Mouse (Mus musculus) heart, embryonic 12.5 days (tissue): ENCODE measurements around the gene Psme1. TPM values are rescaled to one million over a fixed set of nuclear protein-coding genes. Genes with fewer than 3 reads are reported as not detected.
A peak's percentile ranks its signal among the peaks of the same experiment; 100 is the strongest.

Experiments
- ATAC-seq: fragments of 200-750 bp; cut with Nextera tagmentation; 2 replicates; pipeline ENCODE4 v1.8.0; 2017; ENCODE audit warnings: moderate TSS enrichment, moderate library complexity; ENCODE audit not compliant: insufficient number of reproducible peaks, low FRiP score
- H3K27ac ChIP-seq: fragments of 300-500 bp; sonication (generic); 2 replicates; pipeline ENCODE4 v1.5.1; 2016; ENCODE audit warnings: mild to moderate bottlenecking, moderate library complexity; ENCODE audit not compliant: poor library complexity, severe bottlenecking
- H3K27me3 ChIP-seq: fragments of 300-500 bp; sonication (generic); replicated peaks from 2 replicates; pipeline ENCODE4 v1.6.1; 2016; ENCODE audit warnings: mild to moderate bottlenecking, moderate library complexity
- H3K36me3 ChIP-seq: fragments of 300-500 bp; sonication (generic); 2 replicates; pipeline ENCODE4 v1.6.1; 2016; ENCODE audit warnings: mild to moderate bottlenecking, moderate library complexity
- H3K4me1 ChIP-seq: fragments of 300-500 bp; sonication (generic); replicated peaks from 2 replicates; pipeline ENCODE4 v1.6.1; 2016; ENCODE audit warnings: mild to moderate bottlenecking
- H3K4me2 ChIP-seq: fragments of 300-500 bp; sonication (generic); 2 replicates; pipeline ENCODE4 v1.6.1; 2016; ENCODE audit warnings: mild to moderate bottlenecking, moderate library complexity
- H3K4me3 ChIP-seq: fragments of 300-500 bp; sonication (generic); 2 replicates; pipeline ENCODE4 v1.5.1; 2016; ENCODE audit warnings: mild to moderate bottlenecking
- H3K9ac ChIP-seq: fragments of 300-500 bp; sonication (generic); 2 replicates; pipeline ENCODE4 v1.6.1; 2016; ENCODE audit warnings: mild to moderate bottlenecking, moderate library complexity
- H3K9me3 ChIP-seq: fragments of 300-500 bp; sonication (generic); replicated peaks from 2 replicates; pipeline ENCODE4 v1.6.1; 2016; ENCODE audit warnings: mild to moderate bottlenecking, moderate library complexity
- WGBS: fragments of 180-500 bp; shearing (Covaris S2); methylation state at CpG from one replicate; pipeline ENCODE4 v1.1.7; 2016; 5-methylcytosine and 5-hydroxymethylcytosine counted together
- polyA plus RNA-seq: library from polyadenylated mRNA; unstranded; fragments of >200 nt; fragmentation: Nextera tagmentation; extraction: Ambion mirVana; gene quantifications from 2 replicates; pipeline ENCODE4 v1.2.1, GENCODE M21; 2016

Gene Psme1
- polyA plus RNA-seq, 1 experiment from 2014 or later: 212 TPM

DNA sequence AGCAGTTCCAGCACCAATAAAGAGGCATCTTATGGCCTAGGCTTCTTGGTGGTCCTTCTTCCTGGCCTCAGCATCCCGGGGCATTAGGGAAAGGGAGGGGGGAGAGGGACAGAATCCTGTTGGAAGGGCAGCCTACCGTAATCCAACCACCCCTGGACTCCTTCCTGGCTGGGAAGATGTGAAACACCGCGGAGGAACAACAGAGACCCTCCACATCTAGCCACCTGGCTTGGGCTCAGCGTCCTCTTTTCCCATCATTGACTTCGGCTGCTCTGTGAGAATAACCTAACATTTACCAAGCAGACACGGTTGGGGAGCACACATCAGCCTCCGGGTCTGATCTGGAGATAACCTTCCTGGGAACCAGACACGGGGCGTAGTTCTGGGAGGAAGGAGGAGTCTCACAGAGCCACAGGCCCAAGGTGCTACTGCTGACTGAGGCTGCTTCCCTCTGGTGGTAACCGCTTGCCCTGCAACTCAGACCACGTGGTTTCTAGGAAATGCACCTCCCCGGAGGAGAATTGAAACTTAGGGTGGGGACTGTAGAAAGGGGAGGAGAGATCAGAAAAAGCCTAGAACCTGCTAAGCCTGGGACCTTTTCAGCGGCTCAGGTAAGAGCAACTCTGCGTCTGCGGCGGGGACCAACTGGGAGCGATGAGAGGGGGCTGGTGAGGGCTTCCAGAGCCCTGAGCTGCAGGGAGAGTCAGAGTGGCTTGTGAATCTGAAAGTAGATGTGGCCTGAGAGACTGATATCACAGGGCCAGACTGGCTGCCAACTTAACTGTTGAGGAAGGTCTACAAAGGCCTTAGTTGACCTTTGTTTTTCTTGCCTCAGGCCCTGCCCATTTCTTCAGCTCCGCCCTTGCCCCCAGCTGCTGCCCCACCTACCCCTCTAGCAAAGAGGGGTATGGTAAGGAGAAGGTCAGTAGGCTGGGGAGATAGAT, 26.0 kb downstream of the Psme1 start:
- peak overlapping the region; percentile 46 for H3K4me3 ChIP-seq
- 15% methylated on average over 19 of the region's 19 CpGs for WGBS
- H3K27ac ChIP-seq: peak overlapping the region; percentile 68
- peak overlapping the region; percentile 69 for H3K4me2 ChIP-seq
- peak; percentile 90 for ATAC-seq
- H3K9me3 ChIP-seq: no peaks in the 10 kb centered on the region
- H3K9ac ChIP-seq: peak overlapping the region; percentile 66
- H3K27me3 ChIP-seq: no peaks in the 10 kb centered on the region
- H3K36me3 ChIP-seq: peaks cover 84% of the 10 kb centered on the region
- peaks cover 4% of the 10 kb centered on the region for H3K4me1 ChIP-seq

DNA sequence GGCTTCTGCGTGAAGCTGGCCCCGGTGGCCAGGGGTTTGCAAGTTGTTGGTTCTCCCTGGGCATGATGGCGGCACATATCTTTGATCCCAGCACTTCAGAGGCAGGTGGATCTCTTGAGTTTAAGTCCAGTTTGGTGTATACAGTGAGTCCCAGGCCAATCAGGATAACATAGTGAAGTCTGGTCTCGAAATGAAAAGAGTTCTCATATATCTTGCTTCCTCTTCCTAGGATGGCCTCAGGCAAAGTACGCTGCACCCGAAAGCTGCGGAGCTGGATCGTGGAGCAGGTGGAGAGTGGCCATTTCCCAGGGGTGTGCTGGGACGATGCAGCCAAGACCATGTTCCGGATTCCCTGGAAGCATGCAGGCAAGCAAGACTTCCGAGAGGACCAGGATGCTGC, 26.9 kb downstream of the Psme1 start:
- Histone ChIP-seq H3K4me2 (peak overlapping the region; percentile 69), H3K4me1 (peaks cover 4% of the 10 kb centered on the region), H3K27me3 (no peaks in the 10 kb centered on the region), H3K9me3 (no peaks in the 10 kb centered on the region), H3K9ac (no peak overlapping the region), H3K27ac (no peak overlapping the region), H3K4me3 (no peak overlapping the region), H3K36me3 (peaks cover 84% of the 10 kb centered on the region)
- 94% methylated on average over 11 of the region's 11 CpGs for WGBS
- no peak for ATAC-seq

GRCm38 (mm10) chr14:55605743-55606459, 28.0 kb downstream of the Psme1 start:
- 73% methylated on average over 16 of the region's 16 CpGs for WGBS
- Histone ChIP-seq H3K4me1 (peaks cover 4% of the 10 kb centered on the region), H3K27me3 (no peaks in the 10 kb centered on the region), H3K9me3 (no peaks in the 10 kb centered on the region), H3K27ac (no peak overlapping the region), H3K4me2 (no peak overlapping the region), H3K36me3 (peaks cover 78% of the 10 kb centered on the region), H3K9ac (no peak overlapping the region), H3K4me3 (no peak overlapping the region)
- ATAC-seq: no peak

- Histone ChIP-seq H3K4me3 (no peak overlapping the region), H3K27ac (no peak overlapping the region), H3K27me3 (no peaks in the 10 kb centered on the region), H3K9me3 (no peaks in the 10 kb centered on the region), H3K9ac (no peak overlapping the region), H3K36me3 (peaks cover 53% of the 10 kb centered on the region), H3K4me2 (no peak overlapping the region), H3K4me1 (peaks cover 11% of the 10 kb centered on the region)
- ATAC-seq: no peak
- WGBS: 89% methylated on average over 6 of the region's 6 CpGs
Measured at GRCm38 (mm10) chr14:55608339-55608738, 30.4 kb downstream of the Psme1 start.

DNA sequence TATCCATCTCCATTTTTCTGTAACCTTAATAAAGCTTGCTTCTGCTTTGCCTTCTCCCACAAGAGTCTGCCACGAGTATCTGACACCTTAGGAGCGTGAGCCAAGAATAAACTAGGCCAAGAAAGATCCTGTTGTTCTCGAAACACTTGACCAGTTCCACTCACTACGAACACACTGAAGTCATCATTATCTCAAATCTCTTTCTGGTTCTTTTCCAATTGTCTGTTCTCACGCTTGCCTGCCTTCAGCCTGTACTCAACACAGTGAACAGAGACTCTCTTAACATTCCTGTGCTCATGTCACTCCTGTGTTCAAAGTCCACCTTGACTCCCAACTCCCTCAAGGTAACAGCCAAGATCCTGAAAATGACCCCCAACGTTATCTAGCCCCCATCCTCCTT, 35.4 kb downstream of the Psme1 start:
- Histone ChIP-seq H3K27me3 (no peaks in the 10 kb centered on the region), H3K9ac (no peak overlapping the region), H3K36me3 (peaks cover 18% of the 10 kb centered on the region), H3K4me2 (no peak overlapping the region), H3K9me3 (no peaks in the 10 kb centered on the region), H3K4me1 (peaks cover 19% of the 10 kb centered on the region), H3K4me3 (no peak overlapping the region), H3K27ac (no peak overlapping the region; the same call in 1 of the 2 replicates)
- ATAC-seq: no peak
- 35% methylated on average over 6 of the region's 6 CpGs for WGBS

- WGBS: 53% methylated on average over 7 of the region's 7 CpGs
- Histone ChIP-seq H3K4me1 (peaks cover 27% of the 10 kb centered on the region), H3K9me3 (no peaks in the 10 kb centered on the region), H3K9ac (no peak overlapping the region), H3K36me3 (peaks cover 5% of the 10 kb centered on the region), H3K27ac (no peak overlapping the region), H3K4me3 (no peak overlapping the region), H3K4me2 (no peak overlapping the region), H3K27me3 (no peaks in the 10 kb centered on the region)
- ATAC-seq: no peak
Measured at GRCm38 (mm10) chr14:55614565-55615178, 36.7 kb downstream of the Psme1 start.

- Histone ChIP-seq H3K9ac (no peak overlapping the region), H3K4me1 (peaks cover 27% of the 10 kb centered on the region), H3K36me3 (no peaks in the 10 kb centered on the region), H3K27me3 (no peaks in the 10 kb centered on the region), H3K27ac (no peak overlapping the region), H3K4me3 (no peak overlapping the region), H3K4me2 (no peak overlapping the region), H3K9me3 (no peaks in the 10 kb centered on the region)
- 50% methylated on average over 2 of the region's 2 CpGs for WGBS
- ATAC-seq: no peak
Measured at GRCm38 (mm10) chr14:55615876-55616275, 38.0 kb downstream of the Psme1 start.

DNA sequence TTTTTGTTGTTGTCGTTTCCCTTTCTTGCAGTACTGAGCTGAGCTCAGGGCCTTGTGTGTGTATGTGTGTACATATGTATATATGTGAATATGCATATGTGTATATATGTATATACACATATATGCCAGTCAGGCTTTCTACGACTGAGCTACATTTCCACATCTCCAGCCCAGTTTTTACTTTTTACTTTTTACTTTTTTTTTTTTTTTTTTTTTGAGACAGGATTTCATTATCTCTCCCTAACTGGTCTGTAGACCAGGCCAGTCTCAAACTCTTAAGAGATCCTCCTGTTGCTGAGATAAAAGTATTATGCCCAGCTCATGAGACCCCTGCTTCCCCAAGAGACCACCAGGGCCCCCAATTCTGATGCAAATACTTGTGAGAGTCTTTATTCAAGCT, 38.9 kb downstream of the Psme1 start:
- WGBS: 83% methylated on average over 2 of the region's 2 CpGs
- ATAC-seq: no peak

DNA sequence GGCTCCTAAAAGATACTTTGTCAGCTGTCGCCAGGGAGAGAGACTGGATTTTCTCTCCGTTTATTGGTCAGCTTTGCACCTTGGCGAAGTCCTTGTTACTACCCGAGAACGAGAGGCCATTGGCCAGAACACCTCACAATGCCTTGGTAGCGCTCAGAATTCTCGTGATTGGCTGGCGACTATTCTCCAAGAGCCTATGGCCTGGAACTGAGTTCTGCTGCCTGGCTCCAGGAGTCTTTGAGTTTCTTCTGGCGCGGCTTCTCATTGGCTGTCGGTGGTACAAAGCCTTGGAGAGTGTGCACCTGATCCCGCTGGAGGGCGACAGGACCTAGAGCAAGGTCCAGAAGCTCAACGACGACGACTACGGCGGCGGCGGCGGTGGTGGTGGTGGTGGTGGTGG, 39.9 kb downstream of the Psme1 start, which contains the start of gene Rec8:
Gene Rec8 (plus strand): TSS at position 216 of the 400 bp plus-strand sequence.
- Histone ChIP-seq H3K36me3 (peaks cover under 1% of the 10 kb centered on the region; the same call in 1 of the 2 replicates), H3K4me1 (peaks cover 25% of the 10 kb centered on the region), H3K4me3 (peak within 1 kb of the TSS; percentile 37), H3K27ac (peak within 1 kb of the TSS; percentile 36; the same call in 1 of the 2 replicates), H3K27me3 (no peaks in the 10 kb centered on the region), H3K9ac (peak within 1 kb of the TSS; percentile 48; the same call in 1 of the 2 replicates), H3K4me2 (peak within 1 kb of the TSS; percentile 64), H3K9me3 (no peaks in the 10 kb centered on the region)
- peak; percentile 88 for ATAC-seq
- 13% methylated on average over 21 of the region's 21 CpGs for WGBS

More for the DNA sequence above, 38.9 kb downstream of the Psme1 start:
- no peaks in the 10 kb centered on the region for H3K36me3 ChIP-seq
- H3K4me3 ChIP-seq: no peak overlapping the region
- peaks cover 27% of the 10 kb centered on the region for H3K4me1 ChIP-seq
- no peaks in the 10 kb centered on the region for H3K9me3 ChIP-seq
- H3K4me2 ChIP-seq: no peak overlapping the region
- H3K9ac ChIP-seq: no peak overlapping the region
- H3K27me3 ChIP-seq: no peaks in the 10 kb centered on the region
- peak overlapping the region; percentile 36; the same call in 1 of the 2 replicates for H3K27ac ChIP-seq

GRCm38 (mm10) chr14:55618486-55619195, 40.7 kb downstream of the Psme1 start:
- H3K36me3 ChIP-seq: peaks cover 8% of the 10 kb centered on the region
- ATAC-seq: no peak
- H3K9me3 ChIP-seq: no peaks in the 10 kb centered on the region
- no peak overlapping the region for H3K27ac ChIP-seq
- whole genome bisulfite sequencing: 32% methylated on average over 22 of the region's 22 CpGs
- peak overlapping the region; percentile 64 for H3K4me2 ChIP-seq
- peak overlapping the region; percentile 37 for H3K4me3 ChIP-seq
- no peaks in the 10 kb centered on the region for H3K27me3 ChIP-seq
- peak overlapping the region; percentile 48; the same call in 1 of the 2 replicates for H3K9ac ChIP-seq
- peaks cover 17% of the 10 kb centered on the region for H3K4me1 ChIP-seq
